Mouse (Mus musculus): ENCODE measurements at regions not wholly inside any gene's neighbourhood (a gene's known extent, or its start where the extent isn't known, plus 50 kb on each side); places are given as distances from the start of the nearest gene placed in this dataset.

GRCm38 (mm10) chr15:59715951-59716350 is 300.5 kb downstream of the 4933412E24Rik start:
- H3K9me3 ChIP-seq: no peaks in the 10 kb centered on the region
- no peak for DNase-seq (ENCODE audit: extremely low spot score, low spot score)
- no peaks in the 10 kb centered on the region for H3K4me1 ChIP-seq
- no peak overlapping the region for H3K27ac ChIP-seq
- H3K36me3 ChIP-seq (replicated peaks): no peaks in the 10 kb centered on the region
- H3K4me3 ChIP-seq: no peak overlapping the region
- 79% methylated on average over 3 of the region's 3 CpGs for WGBS
- no peaks in the 10 kb centered on the region for H3K27me3 ChIP-seq (ENCODE audit: poor library complexity, severe bottlenecking)

DNA sequence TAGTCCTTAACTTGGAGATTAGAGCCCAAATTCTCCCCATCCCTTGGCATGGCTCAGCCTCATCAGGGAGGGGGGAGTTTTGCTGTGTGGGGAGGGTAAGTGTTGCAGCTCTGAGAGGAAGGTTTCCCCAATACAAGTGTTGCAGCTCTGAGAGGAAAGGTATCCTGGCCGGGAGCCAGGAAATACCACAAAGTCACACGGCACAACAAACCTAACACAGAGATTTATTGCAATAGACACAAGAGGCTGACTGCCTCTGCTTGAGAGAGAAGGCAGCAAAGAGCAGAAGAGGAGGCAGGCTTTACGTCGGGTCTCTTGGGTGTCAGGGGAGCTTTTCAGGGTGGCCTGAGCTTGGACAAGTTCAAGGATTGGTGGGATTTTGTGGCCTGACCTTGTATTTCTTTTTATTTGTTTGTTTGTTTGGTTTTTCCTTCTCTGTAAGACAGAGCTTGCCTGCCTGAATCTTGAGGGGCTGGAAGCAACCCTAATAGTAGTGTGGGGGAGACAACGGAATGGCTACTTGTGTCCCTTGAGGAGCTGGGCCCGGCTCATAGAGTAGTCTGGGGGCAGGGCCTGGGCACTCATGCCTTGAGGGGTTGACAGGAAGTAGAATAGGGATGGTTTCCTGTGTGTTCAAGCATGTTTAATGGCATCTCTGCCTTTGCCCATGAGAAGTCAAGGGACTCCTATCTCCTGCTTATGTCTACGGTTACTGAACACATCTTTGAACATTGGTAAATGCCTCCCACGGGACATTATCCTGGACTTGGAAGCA is 302.3 kb downstream of the 4933412E24Rik start:
- Histone ChIP-seq H3K27ac (no peak overlapping the region), H3K4me3 (no peak overlapping the region), H3K9me3 (no peaks in the 10 kb centered on the region), H3K36me3 (replicated peaks) (no peaks in the 10 kb centered on the region), H3K4me1 (no peaks in the 10 kb centered on the region), H3K27me3 (ENCODE audit: poor library complexity, severe bottlenecking) (no peaks in the 10 kb centered on the region)
- WGBS: 88% methylated on average over 8 of the region's 8 CpGs
- DNase-seq (ENCODE audit: extremely low spot score, low spot score): no peak

DNA sequence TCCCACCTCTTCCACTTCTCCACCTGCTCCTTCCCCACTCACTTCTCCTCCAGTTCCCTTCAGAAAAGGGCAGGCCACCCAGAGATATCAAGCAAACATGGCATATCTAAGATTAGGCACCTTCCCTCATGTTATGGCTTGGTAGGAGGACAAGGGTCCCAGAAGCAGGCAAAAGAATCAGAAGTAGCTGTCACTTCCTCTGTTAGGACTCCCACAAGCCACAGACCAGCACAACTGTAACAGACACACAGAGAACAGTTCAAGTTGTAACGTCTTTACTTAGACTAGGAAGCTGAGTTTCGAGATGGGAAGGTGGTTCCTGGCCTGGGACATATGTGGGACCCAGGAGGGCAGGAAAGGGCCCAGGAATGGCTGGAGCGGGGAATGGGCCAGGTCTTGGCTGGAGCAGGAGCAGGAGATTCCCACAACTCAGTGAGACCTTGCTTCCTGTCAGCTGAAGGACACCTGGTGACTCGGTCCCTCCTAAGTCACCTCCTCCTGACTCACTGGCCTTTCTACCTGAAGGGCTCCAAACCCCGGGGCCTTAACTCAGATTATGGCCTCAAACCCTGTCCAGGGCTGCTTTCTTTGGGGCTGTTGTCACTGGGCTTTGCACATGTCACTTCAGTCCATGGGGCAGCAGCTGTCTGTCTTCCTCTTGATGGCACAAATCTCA is 304.2 kb downstream of the 4933412E24Rik start:
- 81% methylated on average over 5 of the region's 5 CpGs for WGBS
- Histone ChIP-seq H3K9me3 (no peaks in the 10 kb centered on the region), H3K27ac (no peak overlapping the region)

DNA sequence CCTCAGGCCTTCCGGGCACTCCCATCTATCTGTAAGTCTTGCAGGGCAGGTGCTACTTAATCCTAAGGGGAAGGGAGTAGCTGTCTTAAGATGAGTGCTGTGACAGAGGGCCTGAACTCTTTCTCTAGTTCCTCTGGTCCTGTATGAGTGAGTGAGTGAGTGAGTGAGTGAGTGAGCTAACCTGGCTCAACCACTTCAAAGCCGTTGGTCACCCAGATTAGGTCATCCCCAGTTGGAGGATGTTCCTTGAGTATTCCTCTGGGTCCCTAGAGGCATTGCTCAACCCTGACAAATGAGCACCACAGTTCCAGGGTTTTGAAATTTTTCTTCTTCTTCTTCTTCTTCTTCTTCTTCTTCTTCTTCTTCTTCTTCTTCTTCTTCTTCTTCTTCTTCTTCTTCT is 306.5 kb downstream of the 4933412E24Rik start:
- no peaks in the 10 kb centered on the region for H3K36me3 ChIP-seq (replicated peaks)
- H3K4me3 ChIP-seq: no peak overlapping the region
- no peak for DNase-seq (ENCODE audit: extremely low spot score, low spot score)
- no peaks in the 10 kb centered on the region for H3K4me1 ChIP-seq
- no peaks in the 10 kb centered on the region for H3K9me3 ChIP-seq
- no peak overlapping the region for H3K27ac ChIP-seq
- WGBS: 83% methylated on average over 2 of the region's 2 CpGs
- no peaks in the 10 kb centered on the region for H3K27me3 ChIP-seq (ENCODE audit: poor library complexity, severe bottlenecking)

More for the DNA sequence above, 304.2 kb downstream of the 4933412E24Rik start:
- Histone ChIP-seq H3K27me3 (ENCODE audit: poor library complexity, severe bottlenecking) (no peaks in the 10 kb centered on the region), H3K36me3 (replicated peaks) (no peaks in the 10 kb centered on the region), H3K4me1 (no peaks in the 10 kb centered on the region), H3K4me3 (no peak overlapping the region)
- DNase-seq (ENCODE audit: extremely low spot score, low spot score): no peak

DNA sequence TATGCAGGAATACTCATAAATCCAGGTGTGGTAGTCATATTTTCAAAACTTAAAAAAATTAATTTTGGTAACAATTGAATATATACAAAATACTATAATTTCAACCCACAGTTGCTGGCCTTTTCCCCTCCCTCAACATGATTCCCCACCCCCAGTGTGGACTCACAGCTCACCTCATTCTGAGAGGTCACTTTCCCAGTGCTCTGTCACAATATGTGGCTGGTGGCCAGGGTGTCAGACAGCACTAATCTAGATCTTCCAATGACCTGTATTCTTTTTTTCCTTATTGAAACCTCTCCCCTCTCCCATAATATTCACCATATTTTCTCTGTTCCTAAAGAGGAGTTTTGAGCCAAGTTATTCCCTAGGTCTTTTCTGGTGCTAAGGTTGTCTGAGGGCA is 308.0 kb downstream of the 4933412E24Rik start:
- Histone ChIP-seq H3K4me1 (no peaks in the 10 kb centered on the region), H3K27me3 (ENCODE audit: poor library complexity, severe bottlenecking) (no peaks in the 10 kb centered on the region), H3K36me3 (replicated peaks) (no peaks in the 10 kb centered on the region), H3K4me3 (no peak overlapping the region), H3K27ac (no peak overlapping the region), H3K9me3 (no peaks in the 10 kb centered on the region)
- no peak for DNase-seq (ENCODE audit: extremely low spot score, low spot score)

DNA sequence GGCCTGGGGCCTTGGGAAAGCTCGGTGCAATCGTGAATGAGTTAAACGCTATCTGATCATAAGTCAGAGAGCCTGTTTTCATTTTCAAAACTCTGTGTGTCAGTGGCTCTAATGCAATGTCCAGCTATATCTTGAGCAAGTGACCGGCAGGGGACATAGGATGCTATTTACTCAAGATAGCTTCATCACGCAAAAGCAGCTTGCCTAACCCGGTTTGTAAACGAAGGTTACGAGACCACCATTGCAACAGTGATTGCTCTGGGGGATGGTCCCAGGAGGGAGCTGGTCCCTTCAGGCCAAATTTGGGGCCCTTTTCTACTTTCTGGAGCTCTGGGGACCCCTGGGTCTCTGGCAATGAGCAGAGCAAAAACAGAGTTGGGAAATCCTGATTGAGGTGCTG is 309.3 kb downstream of the 4933412E24Rik start:
- WGBS: 92% methylated on average over 8 of the region's 8 CpGs
- Histone ChIP-seq H3K9me3 (no peaks in the 10 kb centered on the region), H3K27me3 (ENCODE audit: poor library complexity, severe bottlenecking) (no peaks in the 10 kb centered on the region), H3K4me1 (no peaks in the 10 kb centered on the region), H3K4me3 (no peak overlapping the region), H3K36me3 (replicated peaks) (no peaks in the 10 kb centered on the region), H3K27ac (no peak overlapping the region)
- no peak for DNase-seq (ENCODE audit: extremely low spot score, low spot score)

All from forebrain, embryonic 10.5 days (tissue).